Mouse (Mus musculus) thymus, postnatal 36 days (tissue): ENCODE measurements at regions not wholly inside any gene's neighbourhood (a gene's known extent, or its start where the extent isn't known, plus 50 kb on each side); places are given as distances from the start of the nearest gene placed in this dataset.
A peak's percentile ranks its signal among the peaks of the same experiment; 100 is the strongest.

ENCODE experiments used
- DNase-seq, 2 experiments: peaks; one replicate each; pipeline ENCODE4 v3.0.0; 2022; ENCODE audit warnings: mixed read lengths in 2 of 2

- no peak for DNase-seq
Observed at GRCm38 (mm10) chr11:56150825-56151342, 110.1 kb upstream of the Nmur2 start.

- no peak for DNase-seq
Observed at GRCm38 (mm10) chr11:56149752-56150151, 108.9 kb upstream of the Nmur2 start.

GRCm38 (mm10) chr11:56148956-56149355, 108.1 kb upstream of the Nmur2 start:
- DNase-seq: no peak

GRCm38 (mm10) chr11:56146708-56147107, 105.9 kb upstream of the Nmur2 start:
- DNase-seq: no peak

- no peak for DNase-seq
Observed at GRCm38 (mm10) chr11:56131339-56131823, 90.6 kb upstream of the Nmur2 start.

GRCm38 (mm10) chr11:56116553-56117232, 75.9 kb upstream of the Nmur2 start:
- no peak for DNase-seq

- peak; percentile 3 to 15 for DNase-seq
Observed at GRCm38 (mm10) chr11:56107929-56108328, 67.1 kb upstream of the Nmur2 start.

- no peak for DNase-seq
Observed at GRCm38 (mm10) chr11:56105632-56106031, 64.8 kb upstream of the Nmur2 start.

- no peak for DNase-seq
Observed at GRCm38 (mm10) chr11:56092891-56093290, 52.1 kb upstream of the Nmur2 start.
